Mouse (Mus musculus): ENCODE data around the gene Tmem245.

GRCm38 (mm10) chr4:56888483-56888882 lies 58.8 kb downstream of the Tmem245 start:
- TF ChIP-seq CTCF (IDR thresholded peaks at IDR 0.05; ENCODE audit: low read depth, low read length) (no peak), POLR2A (IDR thresholded peaks at IDR 0.05; ENCODE audit: borderline replicate concordance, low read depth, low read length) (no peak)
